Mouse (Mus musculus) hindbrain, embryonic 16.5 days (tissue): ENCODE measurements around the gene Mogs. TPM values are rescaled to one million over a fixed set of nuclear protein-coding genes. Genes with fewer than 3 reads are reported as not detected.

Source experiments
- ATAC-seq: fragments of 200-750 bp; cut with Nextera tagmentation; 2 replicates; pipeline ENCODE4 v1.8.0; 2017; ENCODE audit warnings: moderate TSS enrichment, moderate library complexity
- H3K27ac ChIP-seq: fragments of 300-500 bp; sonication (generic); 2 replicates; pipeline ENCODE4 v1.5.1; 2014; ENCODE audit warnings: low read depth, mild to moderate bottlenecking, control low read depth, low read length, moderate library complexity
- H3K27me3 ChIP-seq: fragments of 300-500 bp; sonication (generic); replicated peaks from 2 replicates; pipeline ENCODE4 v1.6.1; 2014; ENCODE audit warnings: low read length; ENCODE audit not compliant: control insufficient read depth, insufficient read depth
- H3K36me3 ChIP-seq: fragments of 300-500 bp; sonication (generic); 2 replicates; pipeline ENCODE4 v1.6.1; 2014; ENCODE audit warnings: mild to moderate bottlenecking, low read length, moderate library complexity, mixed read lengths; ENCODE audit not compliant: control insufficient read depth, insufficient read depth
- H3K4me1 ChIP-seq: fragments of 300-500 bp; sonication (generic); 2 replicates; pipeline ENCODE4 v1.6.1; 2014; ENCODE audit warnings: low read depth, low read length; ENCODE audit not compliant: control insufficient read depth, insufficient read depth
- H3K4me2 ChIP-seq: fragments of 300-500 bp; sonication (generic); 2 replicates; pipeline ENCODE4 v1.6.1; 2014; ENCODE audit warnings: mild to moderate bottlenecking, low read length, control low read depth, moderate library complexity
- H3K4me3 ChIP-seq: fragments of 300-500 bp; sonication (generic); 2 replicates; pipeline ENCODE4 v1.5.1; 2014; ENCODE audit warnings: mild to moderate bottlenecking, low read length, control low read depth, moderate library complexity
- H3K9ac ChIP-seq: fragments of 300-500 bp; sonication (generic); 2 replicates; pipeline ENCODE4 v1.6.1; 2014; ENCODE audit warnings: low read depth, mild to moderate bottlenecking, control low read depth, low read length, moderate library complexity
- H3K9me3 ChIP-seq: fragments of 300-500 bp; sonication (generic); 2 replicates; pipeline ENCODE4 v1.6.1; 2014; ENCODE audit warnings: mild to moderate bottlenecking, low read length, moderate library complexity; ENCODE audit not compliant: control insufficient read depth
- WGBS: fragments of 180-500 bp; shearing (Covaris S2); extraction: QIAGEN DNeasy Blood & Tissue Kit; methylation state at CpG from one replicate; pipeline ENCODE4 v1.1.7; 2014; 5-methylcytosine and 5-hydroxymethylcytosine counted together
- polyA plus RNA-seq: library from polyadenylated mRNA; unstranded; fragments of >200 nt; fragmentation: Nextera tagmentation; extraction: Ambion mirVana; gene quantifications from 2 replicates; pipeline ENCODE4 v1.2.1, GENCODE M21; 2015

The Mogs gene
- polyA plus RNA-seq, 1 experiment from 2014 or later = 6.4 TPM

DNA sequence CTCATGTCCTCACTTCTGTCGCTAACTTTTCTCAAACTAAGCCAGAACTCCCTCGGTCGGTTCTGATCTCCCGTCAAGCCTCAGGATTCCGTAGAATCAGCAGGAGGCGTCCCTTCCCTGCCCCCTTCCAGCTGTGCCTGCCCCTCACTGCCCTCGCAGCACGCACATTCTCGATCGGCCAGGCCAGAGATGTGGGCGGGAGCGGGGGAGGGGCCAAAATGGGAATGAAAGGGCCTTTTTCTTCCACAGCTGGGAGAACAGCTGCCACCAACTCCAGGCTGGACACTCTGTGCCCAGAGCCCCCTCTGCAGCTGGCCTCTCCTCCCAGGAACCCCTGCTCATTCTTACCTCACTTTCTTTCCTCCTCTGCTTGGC lies 22.3 kb downstream of the Mogs start:
- WGBS = 3% methylated on average over 12 of the region's 12 CpGs

DNA sequence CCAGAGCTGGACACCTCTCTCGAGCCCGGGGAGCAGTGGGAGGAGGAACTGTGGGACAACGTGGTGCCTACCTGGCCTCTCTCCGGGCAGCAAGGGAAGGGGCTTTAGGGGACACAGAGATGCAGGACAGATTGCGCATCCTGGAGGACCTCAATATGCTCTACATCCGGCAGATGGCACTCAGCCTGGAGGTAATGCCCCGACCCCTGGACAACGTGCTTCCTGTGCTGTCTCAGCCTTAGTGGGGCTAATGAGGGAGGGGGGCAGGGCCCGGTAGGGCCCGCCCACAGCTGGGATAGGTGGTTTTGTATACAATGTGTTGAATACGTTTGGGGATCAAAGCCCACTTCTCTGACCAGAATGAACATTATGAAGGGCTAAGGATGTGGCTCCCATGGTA lies 22.8 kb downstream of the Mogs start:
- Histone ChIP-seq H3K27me3 (peaks cover 8% of the 10 kb centered on the region; the same call in 1 of the 2 replicates), H3K36me3 (no peaks in the 10 kb centered on the region), H3K4me2 (peak overlapping the region; percentile 54), H3K4me1 (peaks cover 20% of the 10 kb centered on the region), H3K9me3 (no peaks in the 10 kb centered on the region), H3K9ac (peak overlapping the region; percentile 58), H3K4me3 (peak overlapping the region; percentile 38), H3K27ac (peak overlapping the region; percentile 89)
- 2% methylated on average over 11 of the region's 11 CpGs for WGBS
- peak; percentile 24 for ATAC-seq

More for the DNA sequence above, 22.3 kb downstream of the Mogs start:
- Histone ChIP-seq H3K9me3 (no peaks in the 10 kb centered on the region), H3K4me3 (peak overlapping the region; percentile 38), H3K27me3 (peaks cover 8% of the 10 kb centered on the region; the same call in 1 of the 2 replicates), H3K4me2 (peak overlapping the region; percentile 54), H3K27ac (peak overlapping the region; percentile 89), H3K36me3 (no peaks in the 10 kb centered on the region), H3K4me1 (peaks cover 19% of the 10 kb centered on the region), H3K9ac (peak overlapping the region; percentile 58)
- peak; percentile 62 for ATAC-seq

DNA sequence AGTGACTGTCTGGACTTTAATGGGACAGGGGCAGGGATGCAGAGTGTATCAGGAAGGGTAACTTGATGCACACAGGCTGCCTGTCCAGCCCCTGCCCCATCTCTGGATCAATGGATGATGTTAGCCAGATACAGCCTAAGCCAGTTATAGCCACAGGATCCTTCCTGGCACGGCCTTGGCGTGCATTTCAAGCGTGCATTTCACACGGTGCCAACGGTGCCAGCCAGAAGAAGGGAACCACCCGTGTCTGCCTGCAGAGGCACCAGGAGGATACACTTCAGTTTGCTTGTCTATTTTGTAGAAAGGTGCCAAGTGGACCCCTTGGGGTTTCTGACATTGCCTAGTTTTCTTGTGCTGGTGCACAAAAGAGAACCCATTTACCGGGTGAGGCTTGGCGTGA lies 24.7 kb downstream of the Mogs start:
- Histone ChIP-seq H3K27ac (no peak overlapping the region), H3K27me3 (peaks cover 8% of the 10 kb centered on the region; the same call in 1 of the 2 replicates), H3K4me1 (peaks cover 20% of the 10 kb centered on the region), H3K9me3 (no peaks in the 10 kb centered on the region), H3K9ac (no peak overlapping the region), H3K36me3 (no peaks in the 10 kb centered on the region), H3K4me2 (no peak overlapping the region), H3K4me3 (no peak overlapping the region)
- ATAC-seq = no peak
- 85% methylated on average over 8 of the region's 8 CpGs for WGBS

DNA sequence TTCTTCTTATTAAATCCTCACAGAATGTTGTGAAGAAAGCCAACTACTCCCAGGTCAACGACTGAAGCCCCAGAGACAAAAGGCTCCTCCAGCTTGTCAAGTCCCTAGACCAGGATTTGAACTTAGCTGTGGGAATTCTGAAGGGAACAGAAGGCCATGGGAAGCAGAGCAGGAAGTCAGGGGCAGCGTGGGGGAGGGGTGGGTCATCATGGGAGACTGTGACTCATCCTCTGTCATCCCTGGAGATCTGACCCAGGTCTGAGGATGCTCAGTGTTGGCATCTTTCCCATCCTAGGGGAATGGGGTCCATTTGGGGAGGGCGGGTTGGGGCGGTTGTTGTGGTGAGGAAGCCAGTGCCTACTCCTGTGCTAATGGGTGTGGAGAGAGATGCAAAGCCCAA lies 26.3 kb downstream of the Mogs start:
- Histone ChIP-seq H3K27ac (no peak overlapping the region), H3K4me1 (peaks cover 11% of the 10 kb centered on the region), H3K4me2 (peak overlapping the region; percentile 83), H3K4me3 (peak overlapping the region; percentile 42), H3K36me3 (no peaks in the 10 kb centered on the region), H3K9ac (peak overlapping the region; percentile 75), H3K27me3 (no peaks in the 10 kb centered on the region), H3K9me3 (no peaks in the 10 kb centered on the region)
- ATAC-seq = no peak
- 40% methylated on average over 4 of the region's 4 CpGs for WGBS

DNA sequence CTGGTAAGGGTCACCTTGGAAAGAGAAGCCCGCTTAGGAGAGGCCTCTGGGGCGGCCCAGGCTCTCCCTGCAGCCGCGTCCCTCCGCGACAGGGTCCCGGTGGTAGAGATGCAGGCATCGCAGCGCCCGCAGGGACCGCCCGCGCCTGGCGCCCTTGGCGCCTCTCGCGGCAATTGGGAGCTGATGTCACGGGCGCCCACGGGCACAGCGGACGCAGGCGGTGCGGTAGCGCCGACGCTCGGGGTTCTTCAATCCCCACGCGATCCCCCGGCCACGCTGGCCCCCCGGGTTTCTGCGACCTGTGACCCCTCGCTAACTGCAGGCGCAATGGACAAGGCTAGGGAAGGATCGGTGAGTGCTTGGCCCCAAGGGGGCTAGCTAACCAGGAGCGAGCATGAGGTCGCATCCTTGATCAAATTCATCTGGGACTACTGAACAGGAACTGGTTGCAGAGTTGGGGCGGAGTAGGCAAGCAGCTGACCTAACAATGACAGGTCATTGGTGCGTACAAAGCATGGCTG lies 27.0 kb downstream of the Mogs start:
- Histone ChIP-seq H3K9me3 (no peaks in the 10 kb centered on the region), H3K27me3 (no peaks in the 10 kb centered on the region), H3K9ac (peak overlapping the region; percentile 75), H3K4me1 (peaks cover 11% of the 10 kb centered on the region), H3K4me3 (peak overlapping the region; percentile 42), H3K27ac (no peak overlapping the region), H3K4me2 (peak overlapping the region; percentile 83), H3K36me3 (no peaks in the 10 kb centered on the region)
- peak; percentile 32; the same call in 1 of the 2 replicates for ATAC-seq
- WGBS = 3% methylated on average over 41 of the region's 41 CpGs

DNA sequence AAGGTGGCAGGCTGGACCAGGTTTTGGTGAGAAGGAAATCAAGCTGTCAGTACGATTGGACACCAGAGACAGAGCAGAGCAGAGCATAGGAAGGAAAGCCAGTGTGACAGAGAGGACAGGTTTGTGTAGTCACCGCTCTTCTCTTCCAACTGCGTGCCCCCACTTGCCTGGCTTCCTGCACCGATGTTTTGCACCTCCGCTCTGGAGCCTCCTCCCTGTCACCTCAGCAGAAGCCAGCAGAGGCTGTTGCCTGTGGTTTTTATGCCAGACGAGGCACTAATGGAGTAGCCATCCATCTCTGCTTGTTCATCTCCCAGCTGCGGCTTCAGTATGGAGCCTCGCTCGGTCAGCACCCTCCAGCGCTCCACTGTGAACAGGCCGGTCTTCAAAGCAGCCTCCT lies 27.6 kb downstream of the Mogs start:
- H3K27me3 ChIP-seq = no peaks in the 10 kb centered on the region
- no peaks in the 10 kb centered on the region for H3K9me3 ChIP-seq
- peaks cover 11% of the 10 kb centered on the region for H3K4me1 ChIP-seq
- no peak overlapping the region for H3K27ac ChIP-seq
- H3K4me3 ChIP-seq = peak overlapping the region; percentile 42
- ATAC-seq = no peak
- 35% methylated on average over 11 of the region's 11 CpGs for WGBS
- no peaks in the 10 kb centered on the region for H3K36me3 ChIP-seq
- H3K4me2 ChIP-seq = peak overlapping the region; percentile 18; the same call in 1 of the 2 replicates
- no peak overlapping the region for H3K9ac ChIP-seq

DNA sequence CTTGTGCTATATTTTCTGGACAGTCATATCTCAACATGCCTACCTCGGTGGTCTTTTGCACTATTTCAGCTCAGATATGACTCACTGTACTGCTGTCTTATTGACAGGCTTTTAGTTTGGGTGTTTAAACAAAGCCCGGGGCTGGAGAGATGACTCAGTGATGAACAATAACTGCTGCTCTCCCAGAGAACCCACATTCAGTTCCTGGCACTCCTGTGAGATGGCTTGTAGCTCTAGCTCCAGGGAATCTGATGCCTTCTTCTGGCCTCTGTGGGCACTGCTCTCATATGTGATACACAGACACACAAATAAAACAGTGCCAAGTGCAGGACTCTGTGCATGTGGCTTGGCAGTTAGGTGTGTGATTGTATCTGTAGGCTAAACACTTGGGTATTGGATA lies 29.9 kb downstream of the Mogs start:
- no peak overlapping the region for H3K9ac ChIP-seq
- no peaks in the 10 kb centered on the region for H3K27me3 ChIP-seq
- H3K4me1 ChIP-seq = peaks cover 8% of the 10 kb centered on the region
- H3K4me3 ChIP-seq = no peak overlapping the region
- 74% methylated on average over 2 of the region's 2 CpGs for WGBS
- H3K36me3 ChIP-seq = peaks cover 2% of the 10 kb centered on the region; the same call in 1 of the 2 replicates
- H3K27ac ChIP-seq = no peak overlapping the region
- H3K9me3 ChIP-seq = no peaks in the 10 kb centered on the region
- H3K4me2 ChIP-seq = no peak overlapping the region
- ATAC-seq = no peak

DNA sequence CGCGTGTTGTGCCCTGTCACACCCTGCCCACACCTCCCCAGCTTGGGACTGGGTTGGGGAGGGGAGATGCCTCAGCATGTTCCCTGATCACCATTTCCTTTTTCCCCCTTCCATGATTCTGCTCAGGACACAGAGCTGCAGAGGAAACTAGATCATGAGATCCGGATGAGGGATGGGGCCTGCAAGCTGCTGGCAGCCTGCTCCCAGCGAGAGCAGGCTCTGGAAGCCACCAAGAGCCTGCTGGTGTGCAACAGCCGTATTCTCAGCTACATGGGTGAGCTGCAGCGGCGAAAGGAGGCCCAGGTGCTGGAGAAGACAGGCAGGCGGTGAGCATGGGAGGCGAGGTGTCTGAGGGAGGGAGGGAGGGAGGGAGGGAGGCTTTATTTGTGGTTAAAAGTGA lies 30.5 kb downstream of the Mogs start:
- Histone ChIP-seq H3K4me3 (no peak overlapping the region), H3K4me1 (peaks cover 8% of the 10 kb centered on the region), H3K9me3 (no peaks in the 10 kb centered on the region), H3K36me3 (peaks cover 2% of the 10 kb centered on the region; the same call in 1 of the 2 replicates), H3K27me3 (no peaks in the 10 kb centered on the region), H3K27ac (no peak overlapping the region), H3K4me2 (no peak overlapping the region), H3K9ac (no peak overlapping the region)
- no peak for ATAC-seq
- WGBS = 75% methylated on average over 9 of the region's 9 CpGs

DNA sequence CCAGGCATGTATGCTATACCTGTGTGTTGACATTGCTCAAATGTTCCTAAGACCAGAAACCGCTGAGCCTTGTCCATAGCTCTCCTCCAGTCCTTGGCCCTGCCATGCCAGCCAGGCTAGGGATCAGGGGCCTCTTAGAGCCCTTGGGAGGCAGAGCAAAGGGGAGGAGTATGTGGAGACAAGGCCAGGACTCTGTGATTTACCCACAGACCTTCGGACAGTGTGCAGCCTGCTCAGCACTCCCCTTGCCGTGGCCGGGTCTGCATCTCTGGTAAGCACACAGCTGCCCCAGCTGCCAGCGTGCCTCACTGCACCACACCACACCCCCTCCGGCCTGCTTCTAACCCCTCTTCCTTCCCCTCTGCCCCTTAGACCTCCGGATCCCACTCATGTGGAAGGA lies 32.0 kb downstream of the Mogs start:
- Histone ChIP-seq H3K27me3 (no peaks in the 10 kb centered on the region), H3K4me3 (no peak overlapping the region), H3K4me1 (peaks cover 3% of the 10 kb centered on the region), H3K4me2 (no peak overlapping the region), H3K27ac (no peak overlapping the region), H3K9ac (no peak overlapping the region), H3K36me3 (peaks cover 2% of the 10 kb centered on the region; the same call in 1 of the 2 replicates), H3K9me3 (no peaks in the 10 kb centered on the region)
- no peak for ATAC-seq
- 55% methylated on average over 7 of the region's 7 CpGs for WGBS
